Mouse (Mus musculus): ENCODE measurements at regions not wholly inside any gene's neighbourhood (a gene's known extent, or its start where the extent isn't known, plus 50 kb on each side); places are given as distances from the start of the nearest gene placed in this dataset.

GRCm38 (mm10) chr8:15270290-15270689, 224.4 kb upstream of the BB014433 start:
- Histone ChIP-seq H3K27ac (ENCODE audit: control insufficient read depth, low read depth, low read length) (no peak overlapping the region), H3K4me3 (ENCODE audit: control insufficient read depth in 1 of 2, insufficient read depth in 1 of 2, low read depth in 2 of 2, low read length in 2 of 2) (no peak overlapping the region), H3K4me1 (ENCODE audit: control insufficient read depth in 1 of 2, insufficient read depth in 2 of 2, low read length in 2 of 2) (no peaks in the 10 kb centered on the region), H3K9me3 (replicated peaks; ENCODE audit: insufficient read depth, low read length) (no peaks in the 10 kb centered on the region), H3K36me3 (ENCODE audit: control insufficient read depth in 1 of 2, insufficient read depth in 2 of 2, low read length in 2 of 2) (no peaks in the 10 kb centered on the region), H3K9ac (ENCODE audit: control insufficient read depth, low read depth, low read length, poor library complexity, severe bottlenecking) (no peak overlapping the region), H3K79me2 (ENCODE audit: control insufficient read depth, insufficient read depth, low read length, poor library complexity) (no peaks in the 10 kb centered on the region), H3K27me3 (ENCODE audit: control insufficient read depth in 1 of 2, insufficient read depth in 2 of 2, low read length in 2 of 2) (no peaks in the 10 kb centered on the region)
- TF ChIP-seq CTCF (IDR thresholded peaks at IDR 0.05 in 2 of 3, conservative IDR thresholded peaks at IDR 0.05 in 1 of 3; ENCODE audit: control insufficient read depth in 1 of 3, insufficient read depth in 1 of 3, low read depth in 2 of 3, low read length in 3 of 3, poor library complexity in 1 of 3, severe bottlenecking in 1 of 3) (peak; percentile 28 to 56 (median 42); a peak in 4 of 6 replicates), SMC3 (IDR thresholded peaks at IDR 0.05; ENCODE audit: low read depth, low read length) (peak; percentile 33), USF1 (IDR thresholded peaks at IDR 0.05; ENCODE audit: low read depth, low read length) (no peak), ZMIZ1 (IDR thresholded peaks at IDR 0.05; ENCODE audit: low read depth, low read length) (no peak), ZNF384 (IDR thresholded peaks at IDR 0.05; ENCODE audit: low read depth, low read length) (peak; percentile 62), RAD21 (IDR thresholded peaks at IDR 0.05; ENCODE audit: low read depth, low read length) (peak; percentile 51), ZC3H11A (IDR thresholded peaks at IDR 0.05; ENCODE audit: low read depth, low read length) (peak; percentile 18; the same call in 1 of the 2 replicates)
- peak; percentile 19 for DNase-seq (ENCODE audit: low read depth, low spot score)

GRCm38 (mm10) chr8:15244770-15245485, 199.1 kb upstream of the BB014433 start:
- Histone ChIP-seq H3K9me3 (replicated peaks; ENCODE audit: insufficient read depth, low read length) (no peaks in the 10 kb centered on the region), H3K36me3 (ENCODE audit: control insufficient read depth in 1 of 2, insufficient read depth in 2 of 2, low read length in 2 of 2) (no peaks in the 10 kb centered on the region), H3K4me3 (ENCODE audit: control insufficient read depth in 1 of 2, insufficient read depth in 1 of 2, low read depth in 2 of 2, low read length in 2 of 2) (no peak overlapping the region), H3K79me2 (ENCODE audit: control insufficient read depth, insufficient read depth, low read length, poor library complexity) (no peaks in the 10 kb centered on the region), H3K4me1 (ENCODE audit: control insufficient read depth in 1 of 2, insufficient read depth in 2 of 2, low read length in 2 of 2) (no peaks in the 10 kb centered on the region), H3K27ac (ENCODE audit: control insufficient read depth, low read depth, low read length) (no peak overlapping the region), H3K27me3 (ENCODE audit: control insufficient read depth in 1 of 2, insufficient read depth in 2 of 2, low read length in 2 of 2) (no peaks in the 10 kb centered on the region), H3K9ac (ENCODE audit: control insufficient read depth, low read depth, low read length, poor library complexity, severe bottlenecking) (no peak overlapping the region)
- no peak for DNase-seq (ENCODE audit: low read depth, low spot score)
- TF ChIP-seq USF1 (IDR thresholded peaks at IDR 0.05; ENCODE audit: low read depth, low read length), result no peak
- TF ChIP-seq KAT2A (conservative IDR thresholded peaks at IDR 0.05; ENCODE audit: low read depth, low read length), result no peak
- no peak for TF ChIP-seq ZKSCAN1 (IDR thresholded peaks at IDR 0.05; ENCODE audit: low read depth, low read length)
- TF ChIP-seq NRF1 (IDR thresholded peaks at IDR 0.05; ENCODE audit: insufficient read depth, low read depth, low read length, poor library complexity, severe bottlenecking), result no peak
- TF ChIP-seq MAZ (IDR thresholded peaks at IDR 0.05; ENCODE audit: low read depth, low read length), result no peak
- no peak for TF ChIP-seq HCFC1 (IDR thresholded peaks at IDR 0.05; ENCODE audit: low read depth, low read length)
- TF ChIP-seq USF2 (IDR thresholded peaks at IDR 0.05; ENCODE audit: borderline replicate concordance in 1 of 2, insufficient read depth in 1 of 2, low read depth in 1 of 2, low read length in 2 of 2), result no peak
- no peak for TF ChIP-seq MAX (IDR thresholded peaks at IDR 0.05; ENCODE audit: low read length)
- TF ChIP-seq MEF2A (IDR thresholded peaks at IDR 0.05; ENCODE audit: extremely low read depth, insufficient replicate concordance, low read depth, low read length, poor library complexity, severe bottlenecking), result no peak
- no peak for TF ChIP-seq POLR2AphosphoS2 (IDR thresholded peaks at IDR 0.05; ENCODE audit: low read length)
- no peak for TF ChIP-seq MYB (IDR thresholded peaks at IDR 0.05; ENCODE audit: low read depth, low read length)

All from MEL (cell line).